Mouse (Mus musculus) E14TG2a.4 (cell line): ENCODE measurements around the gene Rps6ka4.

ENCODE experiments used
- CTCF ChIP-seq: conservative IDR thresholded peaks from 2 replicates; pipeline ENCODE4 v1.5.1; 2014; ENCODE audit warnings: low read length
- NANOG ChIP-seq: IDR thresholded peaks from 2 replicates; pipeline ENCODE4 v1.6.1; 2014; ENCODE audit warnings: borderline replicate concordance, low read length, mixed read lengths

DNA sequence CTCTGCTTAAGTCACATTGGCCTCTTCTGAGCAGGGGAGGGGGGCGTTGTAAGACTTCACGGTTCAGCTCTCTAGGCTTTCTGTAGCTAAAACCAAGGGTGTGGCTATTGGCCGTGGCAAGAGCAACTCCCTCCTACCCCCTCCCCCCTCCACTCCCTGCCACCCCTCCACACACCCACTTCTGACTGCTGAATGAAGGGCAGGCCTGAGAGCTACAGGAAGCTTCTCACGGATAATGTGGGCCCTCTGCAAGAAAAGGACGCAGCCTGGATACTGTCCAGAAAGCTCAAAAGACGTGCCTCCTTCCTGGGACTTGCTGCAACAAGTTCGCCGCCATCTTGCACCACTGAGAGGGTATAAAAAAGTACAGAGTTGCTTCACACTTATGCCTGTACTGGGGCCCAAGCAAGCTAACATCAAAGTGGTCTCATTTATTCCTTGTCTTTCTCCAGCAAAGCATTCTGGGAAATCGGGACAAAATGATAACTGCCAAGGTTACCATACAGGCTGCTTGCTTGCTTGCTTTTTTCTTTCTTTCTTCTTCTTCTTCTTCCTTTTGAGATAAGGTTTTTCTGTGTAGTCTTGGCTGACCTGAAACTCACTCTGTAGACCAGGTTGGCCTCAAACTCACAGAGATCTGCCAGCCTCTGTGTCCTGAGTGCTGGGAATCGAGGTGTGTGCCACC lies 21.2 kb downstream of the Rps6ka4 start:
- TF ChIP-seq CTCF: no peak
- no peak for TF ChIP-seq NANOG
